Mouse (Mus musculus) telencephalon, adult 2 months (tissue): ENCODE data around the gene Mns1.
"Not testable (repeated sequence)": the region's sequence is repeated elsewhere in the genome, so short reads cannot be mapped to it uniquely, and the experiment has no call there.

Experiments
- DNase-seq: peaks from one replicate; pipeline ENCODE4 v3.0.0-alpha.2; 2011; ENCODE audit warnings: low read depth, low spot score

Mns1 gene

DNA sequence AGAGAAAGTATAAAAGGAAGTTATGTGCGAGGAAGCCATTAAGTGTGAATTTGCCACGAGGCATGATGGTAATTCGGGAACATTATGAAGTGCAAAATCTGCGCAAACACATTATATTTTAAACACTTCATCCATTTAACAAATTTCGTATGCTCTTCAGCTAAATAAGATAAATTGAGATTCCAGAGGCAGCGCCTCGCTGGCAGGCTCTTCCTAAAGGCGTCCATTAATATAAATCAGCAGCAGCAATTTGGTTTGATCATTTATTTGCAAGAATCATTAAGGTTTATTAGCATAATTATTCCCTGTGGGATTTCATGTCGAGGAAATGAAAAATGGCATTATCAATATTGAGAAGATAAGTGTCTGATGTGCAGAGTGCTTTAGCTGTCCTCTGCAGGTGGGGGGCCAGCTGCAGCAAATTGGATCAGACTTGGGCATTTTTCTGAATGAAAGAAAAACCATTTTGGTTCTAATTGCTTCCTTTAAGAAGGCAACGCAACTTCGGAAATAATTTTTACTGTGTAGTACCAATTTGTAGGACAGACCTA, 12.4 kb upstream of the Mns1 start:
- DNase-seq = no peak

- no peak for DNase-seq
Measured at GRCm38 (mm10) chr9:72427861-72428260, 9.9 kb upstream of the Mns1 start.

- no peak for DNase-seq
Measured at GRCm38 (mm10) chr9:72434876-72435275, 2.9 kb upstream of the Mns1 start.

DNA sequence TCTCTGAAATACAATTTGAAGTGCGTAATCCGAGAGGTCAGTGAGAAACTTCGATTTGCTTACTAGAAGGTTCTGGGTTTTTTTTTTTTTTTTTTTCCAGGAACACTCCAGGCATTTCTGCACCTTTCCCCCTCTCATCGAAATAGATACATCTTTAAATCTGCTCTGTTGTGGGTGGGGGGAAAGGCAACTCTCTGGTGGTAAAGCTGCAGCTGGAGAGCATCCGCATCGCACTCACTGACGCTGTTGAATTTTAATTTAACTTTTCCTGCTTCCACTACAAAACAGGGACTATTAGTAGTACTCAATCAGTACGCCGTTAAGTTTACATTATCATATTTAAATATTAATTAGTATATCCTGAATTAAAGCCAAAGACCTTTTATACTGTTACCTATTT, 938 bp downstream of the Mns1 start:
- no peak for DNase-seq

- no peak for DNase-seq
Measured at GRCm38 (mm10) chr9:72440358-72440757, 2.5 kb downstream of the Mns1 start.

DNA sequence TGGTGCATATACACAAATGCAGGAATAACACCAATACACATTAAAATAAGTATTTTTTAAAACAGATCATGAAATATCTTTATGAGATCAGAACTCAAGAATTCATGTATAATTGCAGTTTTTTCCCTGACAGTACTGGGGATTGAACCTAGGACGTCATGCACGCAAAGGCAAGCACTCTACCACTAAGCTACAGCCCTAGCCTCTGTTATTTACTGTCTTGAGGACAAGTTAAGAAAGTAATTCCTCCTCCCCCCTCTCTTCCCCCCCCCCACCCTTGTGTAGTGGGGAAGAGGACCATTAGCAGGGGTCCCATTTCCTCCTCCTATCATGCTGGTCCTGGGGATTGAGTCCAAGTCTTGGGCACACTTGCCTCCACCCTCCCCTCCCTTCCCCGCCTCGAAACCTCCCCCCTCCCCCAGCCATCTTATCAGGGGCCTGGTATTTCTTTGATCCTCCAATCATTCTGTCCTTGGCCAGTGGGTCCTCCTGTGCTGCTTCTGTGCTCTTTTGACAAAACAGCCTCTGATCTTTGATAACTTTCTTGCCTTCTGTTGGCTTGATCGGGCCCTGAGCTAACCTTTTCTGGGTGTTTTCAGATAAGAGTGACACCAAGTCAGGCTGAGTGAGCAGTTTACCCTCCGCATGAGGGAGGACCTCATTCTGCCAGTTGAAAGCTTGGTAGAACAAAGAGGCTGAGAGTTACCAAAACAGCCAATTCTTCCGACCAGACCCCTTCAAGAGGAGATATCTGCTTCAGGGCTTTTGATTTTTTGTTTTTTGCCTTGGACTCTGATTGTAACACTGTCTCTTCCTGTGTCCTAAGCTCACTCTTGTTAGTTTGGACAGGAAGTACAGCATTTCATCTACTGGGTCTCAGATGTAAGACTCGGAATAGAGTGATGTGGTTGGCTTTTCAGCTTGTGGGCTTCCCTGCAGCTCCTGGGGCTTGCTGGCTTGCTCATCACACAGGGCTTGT, 3.4 kb downstream of the Mns1 start:
- DNase-seq = no peak

DNA sequence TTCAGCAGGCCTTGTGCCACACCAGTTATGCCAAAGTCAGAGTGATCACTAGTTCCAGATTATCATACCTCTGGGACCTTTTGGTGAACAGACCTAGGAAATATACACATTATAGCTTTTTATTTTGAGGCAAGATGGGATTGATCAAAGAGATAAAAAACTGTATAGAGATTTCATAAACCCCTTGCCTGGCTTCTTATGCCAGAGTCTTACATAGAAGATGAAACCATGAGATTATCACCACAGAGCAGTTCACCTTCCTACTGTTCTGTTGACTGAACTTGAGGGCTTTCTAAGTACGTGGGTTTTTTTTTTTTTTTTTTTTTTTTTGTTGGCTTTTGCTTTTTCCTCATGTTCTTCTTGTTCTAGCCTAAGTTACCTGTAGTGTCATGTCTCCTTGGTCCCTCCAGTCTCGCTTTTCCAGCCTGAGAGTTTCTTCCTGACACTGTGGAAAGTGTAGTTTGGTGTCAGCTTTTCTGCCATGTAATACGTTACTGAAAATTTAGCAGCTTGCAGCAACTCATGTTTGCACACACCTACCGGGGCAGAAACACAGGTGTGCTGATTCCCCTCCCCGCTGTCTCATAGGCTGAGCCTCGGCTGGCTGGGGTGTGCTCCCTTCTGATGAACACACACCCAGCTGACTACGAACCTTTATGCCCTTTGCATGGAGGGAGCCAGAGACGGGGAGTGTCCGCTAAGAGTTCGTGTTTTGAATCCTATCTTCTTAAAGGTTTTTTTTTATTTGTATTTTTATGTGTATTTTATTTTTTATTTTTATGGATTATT, 4.3 kb downstream of the Mns1 start:
- no peak for DNase-seq

- DNase-seq = no peak
Measured at GRCm38 (mm10) chr9:72448026-72448425, 10.2 kb downstream of the Mns1 start.

- DNase-seq = no peak
Measured at GRCm38 (mm10) chr9:72449367-72449766, 11.6 kb downstream of the Mns1 start.

GRCm38 (mm10) chr9:72449841-72450240, 12.0 kb downstream of the Mns1 start:
- DNase-seq = no peak

DNA sequence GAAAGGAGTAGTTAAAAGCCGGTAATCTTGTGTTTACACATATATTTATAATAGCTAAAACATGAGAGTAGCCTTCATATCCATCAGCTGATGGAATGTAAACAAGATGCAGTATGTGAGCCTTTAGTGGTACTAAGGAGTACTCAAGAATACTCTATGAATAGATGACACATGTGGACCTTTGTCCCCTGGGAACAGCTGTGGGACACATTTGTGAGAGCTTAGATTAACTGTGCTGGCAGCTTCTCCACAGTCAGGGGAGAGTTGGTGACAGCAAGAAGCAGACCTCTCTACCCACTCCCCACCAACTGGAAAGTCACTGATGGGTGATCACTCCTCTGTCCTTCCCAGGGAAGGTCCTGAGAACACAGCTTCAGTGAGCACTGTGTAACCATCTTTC, 12.6 kb downstream of the Mns1 start:
- no peak for DNase-seq

GRCm38 (mm10) chr9:72451111-72451510, 13.3 kb downstream of the Mns1 start:
- no peak for DNase-seq

- DNase-seq = not testable (repeated sequence)
Measured at GRCm38 (mm10) chr9:72454281-72454680, 16.5 kb downstream of the Mns1 start.

DNA sequence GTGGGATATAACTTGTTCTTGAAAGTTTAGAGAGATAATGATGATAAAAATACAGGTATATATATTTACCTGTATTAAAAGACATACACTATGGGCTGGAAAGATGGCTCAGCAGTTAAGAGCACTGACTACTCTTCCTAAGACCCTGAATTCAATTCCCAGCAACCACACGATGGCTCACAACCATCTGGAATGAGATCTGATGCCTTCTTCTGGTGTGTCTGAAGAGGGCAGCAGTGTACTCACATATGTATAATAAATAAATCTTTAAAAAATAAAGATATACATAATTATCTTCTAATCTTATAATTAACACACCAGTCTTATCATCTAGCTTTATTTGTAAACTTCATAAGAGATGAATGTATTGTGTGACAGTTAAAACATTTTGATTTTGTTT, 18.6 kb downstream of the Mns1 start:
- DNase-seq = no peak

DNA sequence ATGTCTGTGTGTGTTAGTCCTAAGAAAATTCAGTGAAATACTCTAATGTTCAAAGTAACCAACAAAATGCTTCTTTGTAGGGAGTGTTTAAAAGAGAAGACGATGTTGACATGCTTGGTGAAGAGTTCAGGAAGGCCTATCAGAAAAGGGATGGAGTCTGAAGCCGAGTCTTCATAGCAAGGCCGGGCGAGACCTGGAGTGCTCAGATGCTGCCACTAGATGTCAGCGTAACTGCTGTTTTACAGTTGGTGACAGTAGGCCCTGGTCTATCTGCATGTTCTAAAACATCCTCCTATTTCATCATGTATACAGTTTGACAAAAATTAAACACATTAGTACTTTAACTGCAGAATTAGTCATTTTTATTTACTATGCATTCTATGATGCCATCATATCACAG, 20.4 kb downstream of the Mns1 start:
- peak; percentile 41 for DNase-seq

DNA sequence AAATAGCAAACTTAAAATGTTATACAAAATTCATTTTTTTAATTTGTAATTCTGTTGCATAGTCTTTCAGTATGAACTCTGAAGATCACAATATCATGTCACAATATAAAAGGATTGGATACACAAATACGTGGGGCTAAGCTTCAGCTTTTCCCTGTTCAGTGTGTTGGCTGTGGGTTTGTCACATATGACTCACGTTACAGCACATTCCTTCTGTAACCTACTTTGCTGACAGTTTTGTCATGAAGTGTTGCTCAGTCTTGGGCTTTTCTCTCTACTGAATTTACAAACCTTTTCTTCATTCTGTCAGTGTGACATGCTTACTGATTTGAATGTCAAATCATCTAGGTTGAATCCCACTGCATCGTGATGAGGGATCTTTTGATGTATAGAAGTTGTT, 21.9 kb downstream of the Mns1 start:
- no peak for DNase-seq

GRCm38 (mm10) chr9:72460767-72461166, 23.0 kb downstream of the Mns1 start:
- DNase-seq = no peak

GRCm38 (mm10) chr9:72462427-72462826, 24.6 kb downstream of the Mns1 start:
- no peak for DNase-seq

DNA sequence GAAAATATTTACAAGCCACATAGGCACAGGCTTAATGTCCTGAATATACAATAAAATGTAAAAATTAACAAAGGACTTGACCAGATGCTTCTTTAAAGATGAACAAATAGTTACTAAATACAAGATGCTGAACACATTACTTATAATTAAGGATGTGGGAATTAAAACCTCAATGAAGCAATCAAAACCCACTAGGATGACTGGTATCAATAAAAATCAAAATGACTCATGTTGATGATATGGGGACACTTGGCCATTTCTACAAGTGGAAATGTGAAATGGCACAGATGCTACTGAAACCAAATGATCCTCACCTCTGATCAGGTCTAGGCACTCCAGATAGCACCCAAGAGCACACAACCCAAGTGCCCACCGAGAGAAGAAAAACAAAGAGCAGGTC, 27.0 kb downstream of the Mns1 start:
- no peak for DNase-seq

DNA sequence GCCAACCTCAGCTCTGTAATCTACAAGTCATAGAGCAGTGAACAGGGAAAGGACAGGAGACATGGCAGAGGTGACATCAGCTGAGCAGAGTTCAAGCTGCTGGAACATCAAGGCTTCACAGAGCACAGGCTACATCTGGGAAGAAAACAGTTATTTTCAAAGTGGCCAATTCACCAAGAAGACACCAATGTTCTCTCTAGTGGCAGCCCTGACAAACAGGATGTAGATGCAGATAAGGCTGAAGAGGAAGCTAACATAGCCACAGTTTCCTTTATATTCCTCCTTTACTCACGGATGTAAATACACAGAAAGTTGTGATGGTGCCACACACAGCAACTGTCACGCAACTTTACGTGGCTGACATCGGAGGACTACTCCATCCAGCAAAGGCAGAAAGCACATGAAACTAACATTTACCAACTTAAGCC, 28.0 kb downstream of the Mns1 start:
- DNase-seq = no peak

DNA sequence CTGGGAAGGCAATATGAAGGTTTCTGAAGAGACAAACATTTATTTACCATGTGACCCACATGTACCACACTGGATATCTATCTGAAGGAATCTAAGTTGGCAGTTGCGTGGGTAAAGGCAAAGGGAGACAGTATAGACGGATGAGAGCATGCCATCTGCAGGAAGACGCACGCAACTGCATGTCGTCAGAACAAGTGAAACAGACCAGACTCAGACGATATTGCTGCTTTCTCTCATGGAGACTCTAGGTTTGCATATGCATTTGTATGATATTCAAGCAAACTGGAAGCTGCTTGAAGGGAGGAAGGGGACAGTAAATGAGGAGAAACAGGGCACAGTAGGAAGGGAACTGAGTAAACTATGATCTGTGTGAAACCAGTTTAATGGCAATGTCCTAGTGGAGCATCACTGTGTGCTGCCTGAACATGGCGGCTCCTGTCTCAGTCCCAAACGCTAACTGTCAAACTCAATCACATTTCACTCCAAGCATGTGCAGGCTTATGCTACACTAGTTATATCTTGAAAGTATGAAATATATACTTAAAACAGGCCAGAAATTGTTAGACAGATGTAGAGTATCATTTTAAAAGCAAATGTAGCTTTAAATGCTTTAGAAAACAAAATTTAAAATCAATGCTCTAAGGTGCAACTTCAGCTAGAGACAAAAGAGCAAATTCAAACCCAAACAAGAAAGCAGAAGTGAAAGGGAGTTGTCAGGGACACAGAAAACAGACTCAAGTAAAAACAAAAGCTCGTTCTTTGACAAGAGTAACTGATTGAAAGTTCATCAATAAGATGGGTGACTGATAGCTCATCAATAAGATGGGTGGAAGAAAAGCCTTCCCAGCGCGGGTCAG, 30.0 kb downstream of the Mns1 start:
- no peak for DNase-seq
